Mouse (Mus musculus) cerebellum, postnatal 4 days (tissue): Measurements from ENCODE around the gene Sla2.
"Not testable (repeated sequence)": the region's sequence is repeated elsewhere in the genome, so short reads cannot be mapped to it uniquely, and the experiment has no call there.

Experiments used
- DNase-seq, 2 experiments: peaks; one replicate each; pipeline ENCODE4 v3.0.0; 2022; ENCODE audit warnings: low spot score in 2 of 2, mixed read lengths in 1 of 2

Gene Sla2

DNA sequence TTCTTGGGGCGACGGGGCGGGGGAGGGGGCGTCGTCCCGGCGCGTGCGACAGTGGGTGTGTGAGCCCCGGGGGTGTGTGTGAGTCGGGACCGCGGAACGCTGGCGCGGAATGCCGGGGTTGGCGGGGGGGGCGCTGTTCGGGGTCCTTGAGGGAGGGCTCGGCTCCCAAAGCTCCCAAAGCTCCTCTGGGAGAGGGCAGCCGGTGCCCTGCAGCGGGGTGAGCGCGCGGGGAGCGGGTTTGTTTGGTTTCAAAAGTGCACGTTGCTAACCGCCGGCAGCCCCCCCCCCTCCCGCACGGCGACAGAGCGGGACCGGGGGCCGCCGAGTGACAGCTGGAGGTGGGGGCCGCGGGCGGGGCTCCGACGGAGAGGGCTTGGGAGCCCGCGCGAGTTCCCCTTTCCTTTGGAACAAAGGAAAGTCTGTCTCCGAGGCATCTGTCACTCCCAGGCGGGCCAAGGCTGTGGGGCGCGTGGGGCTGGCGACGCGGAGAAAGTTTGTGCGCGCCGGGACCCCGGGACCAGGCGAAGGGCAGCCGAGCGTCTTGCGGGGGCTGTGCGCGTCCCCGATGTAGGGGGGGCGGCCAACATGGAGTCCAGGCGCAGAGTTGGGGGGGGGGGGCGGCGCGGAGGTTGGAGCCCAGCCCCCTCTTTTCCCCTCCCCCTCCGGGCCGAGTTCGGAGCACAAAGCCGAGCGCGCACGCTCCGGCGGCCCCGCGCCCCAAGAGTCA lies 46.5 kb downstream of the Sla2 start:
- peak in 1 of 2 experiments; percentile 45 for DNase-seq

- DNase-seq: peak in 1 of 2 experiments; percentile 76
Measured at GRCm38 (mm10) chr2:156839319-156840191, 47.4 kb downstream of the Sla2 start, which contains the start of gene Tgif2. Tgif2 (plus strand) TSS chr2:156840007.

- no peak for DNase-seq
Measured at GRCm38 (mm10) chr2:156838839-156839238, 48.2 kb downstream of the Sla2 start.

- DNase-seq: no peak
Measured at GRCm38 (mm10) chr2:156834336-156834735, 52.7 kb downstream of the Sla2 start.

GRCm38 (mm10) chr2:156825128-156825527 lies 61.9 kb downstream of the Sla2 start:
- DNase-seq: not testable (repeated sequence)
